Mouse (Mus musculus): ENCODE measurements around the gene Akt3. TPM values are rescaled to one million over a fixed set of nuclear protein-coding genes. Genes with fewer than 3 reads are reported as not detected.

Gene Akt3
- polyA plus RNA-seq, 1 experiment from 2014 or later = 26.2 TPM

- Histone ChIP-seq H3K36me3 (replicated peaks; ENCODE audit: control insufficient read depth, insufficient read depth) (no peaks in the 10 kb centered on the region), H3K27ac (0 out of 2 replicates have a peak overlapping the region, but pooled peaks have one; percentile 49), H3K4me2 (replicated peaks) (no peak overlapping the region), H3K27me3 (ENCODE audit: control insufficient read depth, insufficient read depth, low read length) (no peaks in the 10 kb centered on the region), H3K4me1 (replicated peaks; ENCODE audit: control insufficient read depth, insufficient read depth, low read length) (peaks cover 21% of the 10 kb centered on the region), H3K9ac (no peak overlapping the region), H3K4me3 (replicated peaks; ENCODE audit: low read length) (no peak overlapping the region), H3K9me3 (ENCODE audit: control insufficient read depth, low read length) (no peaks in the 10 kb centered on the region)
- no peak for ATAC-seq (ENCODE audit: low FRiP score)
- no peak for DNase-seq (ENCODE audit: low spot score)
- 85% methylated on average over 3 of the region's 3 CpGs for WGBS
These were observed 244.2 kb downstream of the Akt3 start for GRCm38 (mm10) chr1:177013776-177014175.

- Histone ChIP-seq H3K4me1 (replicated peaks; ENCODE audit: control insufficient read depth, insufficient read depth, low read length) (peaks cover 21% of the 10 kb centered on the region), H3K4me2 (replicated peaks) (no peak overlapping the region), H3K27me3 (ENCODE audit: control insufficient read depth, insufficient read depth, low read length) (no peaks in the 10 kb centered on the region), H3K9ac (no peak overlapping the region), H3K36me3 (replicated peaks; ENCODE audit: control insufficient read depth, insufficient read depth) (no peaks in the 10 kb centered on the region), H3K4me3 (replicated peaks; ENCODE audit: low read length) (no peak overlapping the region), H3K9me3 (ENCODE audit: control insufficient read depth, low read length) (no peaks in the 10 kb centered on the region), H3K27ac (no peak overlapping the region)
- ATAC-seq (ENCODE audit: low FRiP score) (no peak), DNase-seq (ENCODE audit: low spot score) (no peak)
- 90% methylated on average over 1 of the region's 1 CpGs for WGBS
These were observed 244.7 kb downstream of the Akt3 start for GRCm38 (mm10) chr1:177013313-177013712.

- Histone ChIP-seq H3K4me3 (replicated peaks; ENCODE audit: low read length) (no peak overlapping the region), H3K4me2 (replicated peaks) (no peak overlapping the region), H3K36me3 (replicated peaks; ENCODE audit: control insufficient read depth, insufficient read depth) (no peaks in the 10 kb centered on the region), H3K27ac (no peak overlapping the region), H3K4me1 (replicated peaks; ENCODE audit: control insufficient read depth, insufficient read depth, low read length) (peaks cover 21% of the 10 kb centered on the region), H3K27me3 (ENCODE audit: control insufficient read depth, insufficient read depth, low read length) (no peaks in the 10 kb centered on the region), H3K9me3 (ENCODE audit: control insufficient read depth, low read length) (no peaks in the 10 kb centered on the region), H3K9ac (no peak overlapping the region)
- no peak for ATAC-seq (ENCODE audit: low FRiP score)
- WGBS = 30% methylated on average over 3 of the region's 3 CpGs
- DNase-seq (ENCODE audit: low spot score) = no peak
These were observed 245.2 kb downstream of the Akt3 start for GRCm38 (mm10) chr1:177012774-177013173.

GRCm38 (mm10) chr1:177011688-177012087 is 246.3 kb downstream of the Akt3 start:
- Histone ChIP-seq H3K9ac (no peak overlapping the region), H3K27me3 (ENCODE audit: control insufficient read depth, insufficient read depth, low read length) (no peaks in the 10 kb centered on the region), H3K36me3 (replicated peaks; ENCODE audit: control insufficient read depth, insufficient read depth) (no peaks in the 10 kb centered on the region), H3K9me3 (ENCODE audit: control insufficient read depth, low read length) (no peaks in the 10 kb centered on the region), H3K4me3 (replicated peaks; ENCODE audit: low read length) (no peak overlapping the region), H3K4me1 (replicated peaks; ENCODE audit: control insufficient read depth, insufficient read depth, low read length) (peaks cover 21% of the 10 kb centered on the region), H3K4me2 (replicated peaks) (no peak overlapping the region), H3K27ac (no peak overlapping the region; the same call in 1 of the 2 replicates)
- DNase-seq (ENCODE audit: low spot score) = no peak
- 77% methylated on average over 13 of the region's 13 CpGs for WGBS
- no peak for ATAC-seq (ENCODE audit: low FRiP score)

- no peaks in the 10 kb centered on the region for H3K9me3 ChIP-seq (ENCODE audit: control insufficient read depth, low read length)
- no peak for ATAC-seq (ENCODE audit: low FRiP score)
- H3K4me2 ChIP-seq (replicated peaks) = no peak overlapping the region
- DNase-seq (ENCODE audit: low spot score) = no peak
- no peaks in the 10 kb centered on the region for H3K36me3 ChIP-seq (replicated peaks; ENCODE audit: control insufficient read depth, insufficient read depth)
- no peak overlapping the region for H3K9ac ChIP-seq
- peak overlapping the region; percentile 55 for H3K27ac ChIP-seq
- WGBS = 44% methylated on average over 6 of the region's 6 CpGs
- H3K4me3 ChIP-seq (replicated peaks; ENCODE audit: low read length) = no peak overlapping the region
- peaks cover 21% of the 10 kb centered on the region for H3K4me1 ChIP-seq (replicated peaks; ENCODE audit: control insufficient read depth, insufficient read depth, low read length)
- no peaks in the 10 kb centered on the region for H3K27me3 ChIP-seq (ENCODE audit: control insufficient read depth, insufficient read depth, low read length)
These were observed 247.2 kb downstream of the Akt3 start for GRCm38 (mm10) chr1:177010607-177011302.

DNA sequence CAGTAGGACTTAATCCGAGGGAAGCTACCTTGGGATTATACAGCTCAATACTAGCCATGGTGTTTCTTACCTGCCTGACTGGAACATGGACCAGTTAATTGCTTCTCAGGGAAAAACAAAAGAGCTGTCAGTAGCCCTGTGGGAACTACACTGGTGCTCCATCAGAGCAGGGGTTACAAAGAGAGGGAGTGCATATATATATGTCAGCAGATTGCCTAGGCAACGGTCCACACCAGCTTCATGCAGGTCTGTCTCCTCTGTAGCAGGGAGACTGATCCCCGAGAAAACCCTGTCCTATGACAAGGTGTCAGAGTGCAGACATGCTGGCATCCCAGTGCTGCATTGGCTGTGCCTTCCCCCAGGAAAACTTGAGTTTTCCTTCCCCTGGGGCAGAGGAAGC is 248.0 kb downstream of the Akt3 start:
- WGBS = 13% methylated on average over 3 of the region's 3 CpGs
- Histone ChIP-seq H3K9ac (no peak overlapping the region), H3K9me3 (ENCODE audit: control insufficient read depth, low read length) (no peaks in the 10 kb centered on the region), H3K4me1 (replicated peaks; ENCODE audit: control insufficient read depth, insufficient read depth, low read length) (peaks cover 18% of the 10 kb centered on the region), H3K4me3 (replicated peaks; ENCODE audit: low read length) (no peak overlapping the region), H3K4me2 (replicated peaks) (no peak overlapping the region), H3K27ac (0 out of 2 replicates have a peak overlapping the region, but pooled peaks have one; percentile 55), H3K36me3 (replicated peaks; ENCODE audit: control insufficient read depth, insufficient read depth) (no peaks in the 10 kb centered on the region), H3K27me3 (ENCODE audit: control insufficient read depth, insufficient read depth, low read length) (no peaks in the 10 kb centered on the region)
- no peak for DNase-seq (ENCODE audit: low spot score)
- ATAC-seq (ENCODE audit: low FRiP score) = no peak

- 93% methylated on average over 1 of the region's 1 CpGs for WGBS
- no peaks in the 10 kb centered on the region for H3K36me3 ChIP-seq (replicated peaks; ENCODE audit: control insufficient read depth, insufficient read depth)
- peaks cover 21% of the 10 kb centered on the region for H3K4me1 ChIP-seq (replicated peaks; ENCODE audit: control insufficient read depth, insufficient read depth, low read length)
- ATAC-seq (ENCODE audit: low FRiP score) = no peak
- H3K4me3 ChIP-seq (replicated peaks; ENCODE audit: low read length) = no peak overlapping the region
- no peak overlapping the region for H3K4me2 ChIP-seq (replicated peaks)
- no peak for DNase-seq (ENCODE audit: low spot score)
- no peak overlapping the region for H3K27ac ChIP-seq
- H3K27me3 ChIP-seq (ENCODE audit: control insufficient read depth, insufficient read depth, low read length) = no peaks in the 10 kb centered on the region
- no peaks in the 10 kb centered on the region for H3K9me3 ChIP-seq (ENCODE audit: control insufficient read depth, low read length)
- H3K9ac ChIP-seq = no peak overlapping the region
These were observed 249.2 kb downstream of the Akt3 start for GRCm38 (mm10) chr1:177008777-177009176.

DNA sequence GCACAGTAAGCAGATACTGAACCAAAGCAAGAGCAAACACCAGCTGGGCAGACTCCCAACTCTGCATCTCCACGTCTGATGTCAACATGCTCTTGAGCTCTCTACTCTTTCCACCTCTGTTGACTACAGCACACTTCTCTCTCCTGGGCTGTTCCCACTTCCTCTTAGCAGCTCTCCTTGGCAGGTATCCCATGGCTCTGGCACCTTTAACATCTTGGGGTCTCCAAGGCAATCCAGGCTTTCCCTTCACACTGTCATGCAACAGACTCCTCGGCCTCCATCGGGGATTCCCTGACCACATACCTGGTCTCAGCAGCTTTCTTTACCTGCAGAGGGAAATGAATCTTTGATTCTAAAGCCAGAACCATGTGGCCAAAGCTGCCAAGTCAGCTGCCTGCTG is 250.6 kb downstream of the Akt3 start:
- H3K27ac ChIP-seq = no peak overlapping the region
- ATAC-seq (ENCODE audit: low FRiP score) (no peak), DNase-seq (ENCODE audit: low spot score) (no peak)
- no peaks in the 10 kb centered on the region for H3K36me3 ChIP-seq (replicated peaks; ENCODE audit: control insufficient read depth, insufficient read depth)
- H3K4me1 ChIP-seq (replicated peaks; ENCODE audit: control insufficient read depth, insufficient read depth, low read length) = peaks cover 21% of the 10 kb centered on the region
- 88% methylated on average over 3 of the region's 3 CpGs for WGBS
- H3K4me2 ChIP-seq (replicated peaks) = no peak overlapping the region
- H3K9ac ChIP-seq = no peak overlapping the region
- no peaks in the 10 kb centered on the region for H3K27me3 ChIP-seq (ENCODE audit: control insufficient read depth, insufficient read depth, low read length)
- no peak overlapping the region for H3K4me3 ChIP-seq (replicated peaks; ENCODE audit: low read length)
- no peaks in the 10 kb centered on the region for H3K9me3 ChIP-seq (ENCODE audit: control insufficient read depth, low read length)

DNA sequence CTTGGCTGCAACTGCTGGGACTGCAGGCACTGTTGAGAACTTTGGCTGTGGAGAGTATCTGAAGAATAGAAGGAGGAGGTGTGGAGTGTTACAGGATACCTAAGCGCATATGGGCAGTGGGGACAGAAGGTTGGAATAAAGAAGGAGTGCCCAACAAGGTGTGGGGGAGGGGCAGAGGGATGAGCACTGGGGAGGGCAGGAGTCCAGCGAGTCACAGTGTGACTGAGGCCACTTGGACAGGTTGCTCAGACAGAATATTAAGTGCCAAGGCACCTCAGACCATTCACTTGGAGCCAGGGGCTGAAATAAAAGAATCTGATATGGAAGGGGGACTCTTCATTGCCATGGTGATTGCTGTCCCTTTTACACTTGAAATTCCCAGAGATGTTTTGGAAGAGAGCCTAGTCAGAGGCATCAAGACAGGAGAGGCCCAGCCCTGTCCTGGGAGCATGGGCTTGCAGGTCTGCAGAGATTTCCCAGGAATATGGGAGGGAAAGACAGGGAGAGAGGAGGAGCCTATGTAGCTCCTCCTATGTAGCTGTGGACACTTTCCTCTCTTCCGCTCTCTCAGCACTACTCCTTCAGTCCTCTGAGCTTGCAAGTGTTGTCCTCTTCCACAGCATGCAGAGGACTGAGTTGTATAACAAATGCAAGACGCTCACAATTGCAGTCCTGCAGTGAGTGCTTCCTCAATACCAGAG is 253.8 kb downstream of the Akt3 start:
- Histone ChIP-seq H3K4me1 (replicated peaks; ENCODE audit: control insufficient read depth, insufficient read depth, low read length) (peaks cover 10% of the 10 kb centered on the region), H3K27me3 (ENCODE audit: control insufficient read depth, insufficient read depth, low read length) (no peaks in the 10 kb centered on the region), H3K36me3 (replicated peaks; ENCODE audit: control insufficient read depth, insufficient read depth) (no peaks in the 10 kb centered on the region), H3K27ac (peak overlapping the region; percentile 28; the same call in 1 of the 2 replicates), H3K9ac (no peak overlapping the region), H3K4me2 (replicated peaks) (no peak overlapping the region), H3K4me3 (replicated peaks; ENCODE audit: low read length) (no peak overlapping the region), H3K9me3 (ENCODE audit: control insufficient read depth, low read length) (no peaks in the 10 kb centered on the region)
- DNase-seq (ENCODE audit: low spot score) (no peak), ATAC-seq (ENCODE audit: low FRiP score) (peak; percentile 51; the same call in 1 of the 2 replicates)
- 56% methylated on average over 4 of the region's 4 CpGs for WGBS
